In genomic region chr8:115440151-115440550, GRCm38 (mm10) we compare ENCODE assay signal across 22 mouse cellular contexts.
DNase-seq lines count a peak whose midpoint lies in the region; ATAC-seq lines count a peak whose summit lies in the region.
"Had no signal": no experiment of that assay in that cellular context is flagged by ENCODE, and none has a peak within 500 bp of the region (broad histone marks: within the 10 kb centered on the region; RNA-seq: fewer than 3 reads in every experiment).

No protein-coding gene starts in this region.

- intact Hi-C loops in left cerebral cortex, postnatal 25 days (cut with DNase I) = no loop called here

- no peak for ATAC-seq in megakaryocyte-erythroid progenitor cell, adult 5-6 weeks (replicated peaks; ENCODE audit: low FRiP score, low TSS enrichment, poor library complexity, severe bottlenecking)
- ATAC-seq: activated CD4-positive, CD25-positive, alpha-beta regulatory T cell, adult 4 months; forebrain, embryonic 13.5 days; intestine, postnatal 0 days; lung, postnatal 0 days; midbrain, embryonic 15.5 days had no signal

- DNase-seq in adrenal gland, adult 2 months = peak; percentile 23
- DNase-seq in adrenal gland, postnatal 4 days (ENCODE audit: low spot score in 2 of 2) = no peak
- DNase-seq in gastrocnemius, adult 18-20 months (ENCODE audit: low spot score) = peak; percentile 23
- DNase-seq in gastrocnemius, postnatal 10 days = no peak
- DNase-seq in adipocyte (ENCODE audit: low spot score) = peak; percentile 7
- DNase-seq in cerebellum, postnatal 25 days = peak; percentile 35 to 66
- DNase-seq in left cerebral cortex, postnatal 25 days (ENCODE audit: low spot score in 2 of 2) = no peak
- DNase-seq: adrenal gland, postnatal 10 days; heart, adult 18-20 months; kidney, adult 9 months; kidney, postnatal 10 days; liver, embryonic 13.5 days; retina, postnatal 1 day; right cerebral cortex, postnatal 25 days; spleen, adult 18-20 months; thymus, postnatal 14 days had no signal

Comparison
In these comparisons a context has a peak if more than half of its experiments do, and no peak if none do; other contexts are left out.
1. DNase-seq: peak in adrenal gland, adult 2 months (single experiment), gastrocnemius, adult 18-20 months (single experiment), adipocyte (single experiment) and cerebellum, postnatal 25 days (2 of 2); none in adrenal gland, postnatal 4 days (0 of 2), gastrocnemius, postnatal 10 days (single experiment) and left cerebral cortex, postnatal 25 days (0 of 2).